Mouse (Mus musculus) cerebral cortex, adult 2 months (tissue): ENCODE measurements around the gene Olfr818.

ENCODE experiments used
- WGBS: fragments of 180-500 bp; shearing (Covaris S2); methylation state at CpG from one replicate; pipeline ENCODE4 v1.1.7; 2018; 5-methylcytosine and 5-hydroxymethylcytosine counted together

Gene Olfr818

GRCm38 (mm10) chr10:129949000-129949399 is at the start of gene Olfr818:
TSS of gene Olfr818 (minus strand) at chr10:129949100.
- WGBS, result 85% methylated on average over 2 of the region's 2 CpGs

GRCm38 (mm10) chr10:129984962-129985361 is 36.1 kb upstream of the Olfr818 start, which contains the start of gene Gm10310:
TSS of gene Gm10310 (minus strand) at chr10:129985062.
- WGBS, result no CpG with 5 or more reads among the region's 1 CpGs

GRCm38 (mm10) chr10:129981867-129982266 is 33.0 kb upstream of the Olfr818 start:
- whole genome bisulfite sequencing, result no CpG with 5 or more reads among the region's 3 CpGs

- WGBS, result no CpG with 5 or more reads among the region's 2 CpGs
These were observed 27.1 kb upstream of the Olfr818 start, which contains the start of gene Olfr247 for GRCm38 (mm10) chr10:129976040-129976439. TSS of gene Olfr247 (minus strand) at chr10:129976140.

GRCm38 (mm10) chr10:129972994-129973393 is 24.1 kb upstream of the Olfr818 start:
- no CpG with 5 or more reads among the region's 3 CpGs for WGBS

- WGBS, result 84% methylated on average over 2 of the region's 2 CpGs
These were observed 18.3 kb upstream of the Olfr818 start, which contains the start of gene Olfr819 for GRCm38 (mm10) chr10:129967166-129967565. TSS of gene Olfr819 (minus strand) at chr10:129967266.

- WGBS, result 96% methylated on average over 2 of the region's 3 CpGs
These were observed 17.3 kb upstream of the Olfr818 start for GRCm38 (mm10) chr10:129966232-129966631.

- WGBS, result 63% methylated on average over 1 of the region's 1 CpGs
These were observed 33.4 kb downstream of the Olfr818 start, which contains the start of gene Olfr816 for GRCm38 (mm10) chr10:129915497-129915896. TSS of gene Olfr816 (minus strand) at chr10:129915597.

- 57% methylated on average over 1 of the region's 1 CpGs for WGBS
These were observed 43.1 kb downstream of the Olfr818 start, which contains the start of gene Olfr815 for GRCm38 (mm10) chr10:129905767-129906166. TSS of gene Olfr815 (minus strand) at chr10:129905867.
